Mouse (Mus musculus) CD4-positive helper T cell, adult 2 months (primary cell): ENCODE data around the gene Wscd2.

ENCODE experiments used
- DNase-seq: peaks from one replicate; pipeline ENCODE4 v3.0.0-alpha.2; 2012; ENCODE audit warnings: low read depth, missing footprints, low spot score

The Wscd2 gene

DNA sequence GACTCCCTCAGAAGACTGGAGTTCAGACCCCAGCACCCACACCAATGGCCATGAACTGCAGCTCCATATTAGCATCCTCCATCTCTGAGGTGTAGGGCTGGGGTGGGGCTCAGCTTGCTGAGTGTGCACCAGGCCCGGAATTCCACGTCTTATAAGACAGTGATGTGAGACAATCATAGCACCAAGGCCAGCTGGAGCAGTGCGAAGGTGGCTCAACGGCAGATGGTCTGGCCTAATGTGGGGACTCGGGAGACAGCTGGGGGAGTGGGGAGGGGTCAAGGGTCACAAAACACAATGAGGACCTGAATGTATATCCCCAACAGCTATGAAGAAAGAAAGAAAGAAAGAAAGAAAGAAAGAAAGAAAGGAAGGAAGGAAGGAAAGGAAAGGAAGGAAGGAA is 9.7 kb upstream of the Wscd2 start:
- no peak for DNase-seq

DNA sequence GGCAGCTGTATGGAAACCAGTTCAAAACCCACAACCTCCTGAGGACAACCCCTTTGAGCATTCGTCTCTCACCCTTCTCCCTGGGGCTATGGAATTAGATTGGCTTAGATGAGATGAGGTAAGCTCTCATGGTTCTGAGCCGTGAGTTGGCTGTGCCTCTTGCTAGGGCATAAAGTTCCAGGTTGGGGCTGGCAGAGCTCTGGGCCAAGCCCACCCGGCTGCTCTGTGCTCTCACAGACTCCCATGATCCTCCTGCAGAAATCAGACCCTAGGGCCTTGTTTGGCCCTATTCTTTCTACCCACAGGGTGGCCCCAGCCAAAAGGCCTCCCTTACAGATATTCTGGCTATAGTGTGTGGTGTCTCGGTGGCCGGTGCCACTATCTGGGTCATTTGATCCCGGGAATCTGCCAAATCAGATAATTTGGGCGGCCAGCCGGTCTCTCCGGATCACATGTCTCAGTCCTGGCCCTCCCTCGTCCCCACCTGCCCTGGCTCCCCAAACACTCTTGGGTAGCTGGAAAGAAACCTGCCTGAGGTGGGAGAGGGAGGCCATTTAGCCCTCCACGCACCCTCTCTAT is 4.5 kb upstream of the Wscd2 start:
- DNase-seq = no peak

GRCm38 (mm10) chr5:113487879-113488278 is 2.3 kb upstream of the Wscd2 start:
- no peak for DNase-seq

DNA sequence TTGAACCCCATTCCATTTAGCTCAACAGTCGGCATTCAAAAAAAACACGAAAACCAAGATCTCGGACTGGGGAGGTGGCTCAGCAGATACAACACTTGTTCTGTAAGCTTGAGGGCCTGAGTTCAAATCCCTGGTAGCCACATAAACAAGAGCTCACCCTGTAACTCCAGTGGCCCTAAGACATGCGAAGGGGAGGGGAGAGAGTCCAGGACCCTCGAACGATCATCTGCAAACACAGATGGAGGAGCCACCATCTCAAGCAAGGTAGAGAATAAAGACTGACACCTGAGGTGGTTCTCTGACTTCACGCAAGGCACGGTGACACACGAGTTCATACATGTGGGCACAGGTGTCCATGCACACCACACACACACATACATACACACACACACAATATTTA is 516 bp upstream of the Wscd2 start:
- DNase-seq = no peak

DNA sequence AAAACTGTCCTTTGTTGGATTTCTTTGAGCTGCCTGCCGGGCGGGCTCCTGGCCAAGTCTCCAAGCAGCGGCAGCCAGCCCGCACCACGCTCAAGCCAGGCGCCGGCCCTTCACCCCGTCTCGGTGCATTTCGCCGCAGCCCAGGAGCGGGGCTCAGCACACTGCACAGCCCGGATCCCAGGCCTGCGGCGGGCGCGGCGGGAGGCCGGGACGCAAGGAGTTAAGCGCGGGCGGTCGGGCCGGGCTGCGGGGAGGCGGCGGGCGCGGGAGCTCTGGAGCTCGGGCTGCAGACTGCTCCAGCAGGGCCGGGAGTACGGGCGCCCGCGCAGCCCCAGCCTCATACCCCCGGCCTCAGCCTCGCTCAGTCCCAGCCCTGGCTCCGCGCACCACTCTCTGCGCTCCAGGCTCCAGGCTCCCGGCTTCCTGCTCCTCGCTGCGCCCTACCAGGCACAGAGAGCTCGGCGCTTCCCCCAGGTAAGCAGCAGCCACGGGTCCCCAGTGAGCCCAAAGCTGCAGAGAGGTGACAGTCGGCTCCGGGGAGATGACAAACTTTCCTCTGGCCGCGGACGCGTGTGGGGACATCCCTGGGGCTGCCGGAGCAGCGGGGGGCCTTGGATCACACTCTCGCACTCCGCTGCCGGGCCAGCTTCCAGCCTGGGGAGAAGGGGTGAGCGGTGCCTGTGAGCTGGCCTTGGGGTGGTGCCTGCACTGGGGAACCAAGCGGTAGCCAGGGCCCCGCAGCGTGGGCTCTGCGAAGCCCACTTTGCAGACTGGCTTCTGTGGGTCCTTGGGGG is 531 bp downstream of the Wscd2 start:
- DNase-seq = no peak

DNA sequence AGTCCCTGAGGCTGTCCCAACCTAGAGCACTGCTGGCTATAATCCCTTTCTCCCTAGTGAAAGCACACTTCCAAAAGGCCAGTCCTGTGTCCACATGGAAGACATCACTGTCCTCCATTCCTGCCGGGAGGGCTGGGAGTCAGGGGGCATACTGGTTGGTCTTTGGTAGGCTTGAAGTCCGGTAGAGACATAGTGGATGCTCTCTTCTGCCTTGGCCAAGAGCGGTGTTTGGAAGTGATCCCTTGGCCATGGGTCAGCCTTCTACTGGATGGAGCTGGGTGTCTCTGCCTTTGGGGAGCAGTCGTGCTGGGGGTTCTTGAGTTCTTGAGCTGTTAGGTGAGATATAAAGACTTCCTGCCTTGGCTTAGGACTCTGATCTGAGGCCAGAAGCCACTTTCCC is 1.4 kb downstream of the Wscd2 start:
- no peak for DNase-seq

- DNase-seq = no peak
Measured at GRCm38 (mm10) chr5:113491988-113492387, 1.9 kb downstream of the Wscd2 start.

GRCm38 (mm10) chr5:113492417-113493035 is 2.4 kb downstream of the Wscd2 start:
- no peak for DNase-seq

DNA sequence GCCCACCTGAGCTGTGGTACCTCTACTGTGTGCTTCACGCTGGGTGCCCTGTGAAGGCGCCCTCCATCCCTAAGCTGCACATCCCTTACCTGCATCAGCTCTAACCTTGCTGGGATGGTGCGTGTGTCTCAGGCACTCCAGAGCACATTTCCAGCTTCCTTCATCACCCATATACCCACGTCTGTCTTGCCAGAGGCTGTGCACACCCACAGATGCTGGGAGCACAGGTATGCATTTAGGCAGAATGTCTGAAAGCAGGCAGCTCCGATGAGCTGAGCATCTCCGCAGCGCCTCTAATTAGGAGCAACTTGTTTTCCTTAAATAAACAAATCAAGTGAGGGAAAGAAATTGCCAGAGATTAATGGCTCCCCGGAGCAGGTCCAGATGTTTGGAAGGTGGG is 3.9 kb downstream of the Wscd2 start:
- no peak for DNase-seq

DNA sequence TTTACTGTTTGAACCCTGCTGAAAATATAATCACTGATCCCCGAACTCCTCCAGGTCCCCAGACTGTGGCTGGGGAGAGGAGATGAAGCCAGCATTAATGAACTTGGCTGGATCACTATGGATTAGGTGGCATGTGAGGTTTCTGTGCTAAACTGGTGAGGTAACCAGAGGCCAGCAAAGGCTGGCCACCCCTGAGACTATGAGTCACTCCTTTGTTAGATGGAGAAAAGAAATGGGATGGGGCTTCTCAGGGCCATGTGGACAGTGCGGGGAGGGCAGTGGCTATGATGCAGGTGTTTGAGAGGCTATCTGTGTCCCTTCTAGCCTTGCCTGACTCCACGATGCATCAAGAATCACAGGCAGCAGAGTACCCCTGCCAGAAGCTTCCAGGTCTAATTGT is 6.8 kb downstream of the Wscd2 start:
- DNase-seq = no peak

- DNase-seq = no peak
Measured at GRCm38 (mm10) chr5:113499421-113499820, 9.3 kb downstream of the Wscd2 start.

DNA sequence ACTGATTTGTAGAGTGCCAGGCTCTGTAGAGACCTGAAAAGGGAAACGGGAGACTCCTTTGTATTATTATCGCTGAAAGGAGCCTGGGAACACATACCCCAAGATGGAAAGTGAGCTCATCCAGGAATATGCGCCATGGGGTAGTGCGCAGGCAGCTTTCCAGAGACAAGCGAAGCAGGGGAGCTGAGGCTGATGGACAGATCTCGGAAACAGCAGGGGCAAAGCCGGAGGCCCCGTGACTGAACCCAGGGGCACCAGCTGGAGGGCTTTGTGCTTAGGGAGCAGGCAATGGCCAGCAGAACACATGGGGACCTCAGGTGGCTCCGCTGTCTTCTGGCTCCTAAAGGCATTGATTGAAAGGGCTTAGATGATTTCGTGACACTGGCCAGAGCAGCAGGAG is 13.1 kb downstream of the Wscd2 start:
- no peak for DNase-seq

DNA sequence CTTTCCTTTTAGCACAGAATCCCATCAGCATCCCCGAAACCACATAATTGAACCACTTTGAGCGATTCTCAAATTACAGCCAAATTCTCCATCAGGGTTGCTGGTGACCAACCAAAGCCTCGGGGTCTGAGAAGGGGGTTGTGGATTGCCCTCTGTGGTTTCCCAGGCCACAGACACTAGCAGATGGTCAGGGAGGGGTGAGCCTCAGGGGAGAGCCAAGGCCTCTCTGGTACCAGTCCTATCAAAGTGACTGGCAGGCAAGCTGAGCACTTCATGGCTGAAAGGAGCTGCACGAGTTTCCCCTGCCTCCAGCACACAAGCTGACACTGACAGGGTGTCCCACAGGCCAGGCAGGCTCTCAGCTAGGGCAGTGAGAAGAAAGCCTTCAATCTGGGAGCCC is 14.5 kb downstream of the Wscd2 start:
- no peak for DNase-seq

GRCm38 (mm10) chr5:113506065-113506464 is 15.9 kb downstream of the Wscd2 start:
- peak; percentile 19 for DNase-seq

DNA sequence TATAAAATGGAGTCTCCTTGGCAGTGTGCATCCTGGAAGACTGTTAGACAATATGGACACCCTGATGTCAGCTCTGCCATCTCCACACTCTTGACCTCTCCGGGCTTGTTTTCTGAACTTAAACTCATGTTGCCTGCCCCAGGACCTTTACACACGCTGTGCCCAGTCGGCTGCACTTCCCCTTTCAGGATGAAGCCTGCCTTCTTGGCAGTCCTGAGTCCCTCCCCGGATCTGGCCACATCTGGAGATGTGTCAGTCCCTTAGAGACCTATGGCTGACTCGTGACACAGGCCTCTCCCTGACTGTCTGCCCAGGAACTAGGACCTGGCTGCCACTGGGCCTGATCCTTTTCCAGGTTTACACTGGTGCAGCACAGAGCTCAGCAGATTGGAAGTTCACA is 16.6 kb downstream of the Wscd2 start:
- DNase-seq = no peak

- no peak for DNase-seq
Measured at GRCm38 (mm10) chr5:113509167-113509566, 19.0 kb downstream of the Wscd2 start.

- DNase-seq = no peak
Measured at GRCm38 (mm10) chr5:113513640-113514039, 23.5 kb downstream of the Wscd2 start.

DNA sequence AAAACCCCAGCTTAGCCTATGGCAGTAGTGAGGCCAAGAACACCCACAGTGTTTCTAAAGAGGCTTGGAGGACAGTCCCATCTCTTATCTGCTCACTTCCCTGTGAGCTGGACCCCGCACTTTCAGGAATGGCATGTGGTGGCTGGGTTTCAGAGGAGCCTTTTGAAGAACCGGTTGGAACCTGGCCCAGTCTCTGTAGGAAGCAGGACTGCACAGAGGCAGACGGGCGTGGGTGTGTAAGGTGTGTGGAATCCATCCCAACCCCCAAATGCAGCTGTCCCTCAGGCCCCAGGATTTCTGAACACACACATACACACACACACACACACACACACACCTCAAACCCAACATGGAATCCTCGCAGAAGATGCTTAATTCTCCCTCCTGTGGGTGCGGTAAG is 23.9 kb downstream of the Wscd2 start:
- no peak for DNase-seq

- no peak for DNase-seq
Measured at GRCm38 (mm10) chr5:113516119-113516872, 26.2 kb downstream of the Wscd2 start.

GRCm38 (mm10) chr5:113516873-113517336 is 26.8 kb downstream of the Wscd2 start:
- no peak for DNase-seq

DNA sequence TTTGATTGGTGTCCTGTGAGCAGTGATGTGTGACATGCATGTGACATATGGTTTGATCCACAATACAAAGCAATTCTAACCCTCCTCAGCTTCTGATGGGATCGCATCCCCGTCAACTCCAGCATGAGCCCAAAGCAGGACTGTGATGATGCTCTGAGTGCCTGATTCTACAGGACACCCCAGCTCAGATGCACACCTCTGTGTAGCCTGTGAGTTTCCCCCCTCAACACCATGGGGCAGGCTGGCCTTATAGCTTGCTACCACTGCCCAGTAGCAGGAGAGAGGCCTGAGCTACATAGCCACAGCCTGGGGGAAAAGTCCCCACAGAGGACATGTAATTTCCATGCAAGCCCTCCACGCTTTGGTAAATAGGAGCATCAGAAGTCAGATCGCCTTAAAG is 27.3 kb downstream of the Wscd2 start:
- no peak for DNase-seq

DNA sequence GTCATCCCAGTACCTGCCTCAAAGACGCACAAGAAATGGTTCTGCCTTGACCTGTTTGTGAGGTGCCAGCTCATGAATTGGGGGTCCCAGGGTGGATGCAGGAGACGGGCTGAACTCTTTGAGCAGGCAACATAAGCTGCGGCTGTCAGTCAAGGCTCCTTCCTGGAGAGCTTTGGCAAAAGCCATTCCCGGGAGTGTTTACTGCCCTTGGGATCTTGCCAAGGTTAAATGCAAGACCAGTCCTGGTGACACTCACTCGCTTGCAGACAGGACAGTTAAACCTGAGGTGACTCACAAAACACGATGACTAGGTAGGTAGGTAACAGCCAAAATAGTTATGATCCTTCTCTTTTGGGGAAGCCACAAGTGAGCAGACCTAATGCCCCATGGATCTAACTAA is 30.9 kb downstream of the Wscd2 start:
- no peak for DNase-seq
